Mouse (Mus musculus) limb, embryonic 14.5 days (tissue): ENCODE data around the gene Pex5l. TPM values are rescaled to one million over a fixed set of nuclear protein-coding genes. Genes with fewer than 3 reads are reported as not detected.

ENCODE experiments used
- ATAC-seq: fragments of 200-750 bp; cut with Nextera tagmentation; 2 replicates; pipeline ENCODE4 v1.8.0; 2017; ENCODE audit warnings: low read depth, moderate number of reproducible peaks, moderate TSS enrichment; ENCODE audit not compliant: low FRiP score
- DNase-seq: peaks from one replicate; pipeline ENCODE4 v3.0.0-alpha.2; 2015; ENCODE audit warnings: low spot score
- H3K27ac ChIP-seq: fragments of 300-500 bp; sonication (generic); replicated peaks from 2 replicates; pipeline ENCODE4 v1.5.1; 2014; ENCODE audit warnings: low read depth, mild to moderate bottlenecking, low read length, moderate library complexity, mixed read lengths
- H3K27me3 ChIP-seq: fragments of 300-500 bp; sonication (generic); 2 replicates; pipeline ENCODE4 v1.6.1; 2014; ENCODE audit warnings: low read length, mixed read lengths; ENCODE audit not compliant: control insufficient read depth, insufficient read depth
- H3K36me3 ChIP-seq: fragments of 300-500 bp; sonication (generic); 2 replicates; pipeline ENCODE4 v1.6.1; 2014; ENCODE audit warnings: mild to moderate bottlenecking, low read length, moderate library complexity, mixed read lengths; ENCODE audit not compliant: control insufficient read depth, insufficient read depth
- H3K4me1 ChIP-seq: fragments of 300-500 bp; sonication (generic); 2 replicates; pipeline ENCODE4 v1.6.1; 2014; ENCODE audit warnings: antibody characterized with exemption, low read length, mixed read lengths; ENCODE audit not compliant: control insufficient read depth, insufficient read depth
- H3K4me2 ChIP-seq: fragments of 300-500 bp; sonication (generic); replicated peaks from 2 replicates; pipeline ENCODE4 v1.6.1; 2014; ENCODE audit warnings: low read depth, mild to moderate bottlenecking, low read length, moderate library complexity; ENCODE audit not compliant: severe bottlenecking
- H3K4me3 ChIP-seq: fragments of 300-500 bp; sonication (generic); replicated peaks from 2 replicates; pipeline ENCODE4 v1.5.1; 2014; ENCODE audit warnings: low read length
- H3K9ac ChIP-seq: fragments of 300-500 bp; sonication (generic); 2 replicates; pipeline ENCODE4 v1.6.1; 2014; ENCODE audit warnings: mild to moderate bottlenecking, low read depth, low read length, moderate library complexity; ENCODE audit not compliant: severe bottlenecking
- H3K9me3 ChIP-seq: fragments of 300-500 bp; sonication (generic); 2 replicates; pipeline ENCODE4 v1.6.1; 2016; ENCODE audit warnings: low read length; ENCODE audit not compliant: control insufficient read depth
- POLR2A ChIP-seq: fragments of 200-500 bp; IDR thresholded peaks from 2 replicates; pipeline ENCODE4 v1.8.0; 2012; ENCODE audit warnings: inconsistent platforms, mild to moderate bottlenecking, moderate library complexity, borderline replicate concordance; ENCODE audit not compliant: insufficient read depth, insufficient read length; ENCODE audit errors: extremely low read depth
- WGBS: fragments of 180-500 bp; shearing (Covaris S2); extraction: QIAGEN DNeasy Blood & Tissue Kit; methylation state at CpG from one replicate; pipeline ENCODE4 v1.1.7; 2014; 5-methylcytosine and 5-hydroxymethylcytosine counted together
- polyA plus RNA-seq, 2 experiments: library from polyadenylated mRNA; depleted of rRNA in 1 of 2; stranded (reverse) in 1 of 2; unstranded in 1 of 2; fragments of >200 nt; fragmentation: Nextera tagmentation in 1 of 2; extraction: Ambion mirVana in 1 of 2; gene quantifications; 2 replicates each; pipeline versions ENCODE4 v1.2.1 to v1.2.3; 2012 to 2014

Pex5l gene
- polyA plus RNA-seq, 2 experiments: 0.51 to 2.8 TPM

GRCm38 (mm10) chr3:33000383-33001015 lies 142.5 kb downstream of the Pex5l start:
- Histone ChIP-seq H3K4me2 (no peak overlapping the region), H3K4me1 (no peaks in the 10 kb centered on the region), H3K9me3 (no peaks in the 10 kb centered on the region), H3K9ac (no peak overlapping the region), H3K4me3 (no peak overlapping the region), H3K27me3 (no peaks in the 10 kb centered on the region), H3K27ac (no peak overlapping the region), H3K36me3 (no peaks in the 10 kb centered on the region)
- no peak for TF ChIP-seq POLR2A
- no peak for DNase-seq
- 85% methylated on average over 8 of the region's 8 CpGs for WGBS
- no peak for ATAC-seq

- Histone ChIP-seq H3K27ac (no peak overlapping the region), H3K4me3 (no peak overlapping the region), H3K9me3 (no peaks in the 10 kb centered on the region), H3K4me2 (no peak overlapping the region), H3K27me3 (no peaks in the 10 kb centered on the region), H3K4me1 (no peaks in the 10 kb centered on the region), H3K36me3 (no peaks in the 10 kb centered on the region), H3K9ac (no peak overlapping the region)
- no peak for TF ChIP-seq POLR2A
- WGBS: 64% methylated on average over 12 of the region's 12 CpGs
- ATAC-seq: no peak
- DNase-seq: no peak
Observed at GRCm38 (mm10) chr3:32991713-32992575, 151.1 kb downstream of the Pex5l start.

- 60% methylated on average over 5 of the region's 5 CpGs for WGBS
Observed at GRCm38 (mm10) chr3:32987806-32988205, 155.2 kb downstream of the Pex5l start.

GRCm38 (mm10) chr3:32985141-32985540 lies 157.9 kb downstream of the Pex5l start:
- peak; percentile 79 for ATAC-seq
- no peak overlapping the region for H3K4me2 ChIP-seq
- H3K9ac ChIP-seq: no peak overlapping the region
- no peaks in the 10 kb centered on the region for H3K9me3 ChIP-seq
- no peak overlapping the region for H3K27ac ChIP-seq
- H3K4me1 ChIP-seq: no peaks in the 10 kb centered on the region
- no peaks in the 10 kb centered on the region for H3K36me3 ChIP-seq
- no peak overlapping the region for H3K4me3 ChIP-seq
- H3K27me3 ChIP-seq: no peaks in the 10 kb centered on the region
- no peak for TF ChIP-seq POLR2A
- WGBS: 23% methylated on average over 3 of the region's 3 CpGs
- peak; percentile 35 for DNase-seq

More at GRCm38 (mm10) chr3:32987806-32988205, 155.2 kb downstream of the Pex5l start:
- ATAC-seq (no peak), DNase-seq (no peak)
- no peak overlapping the region for H3K9ac ChIP-seq
- no peak overlapping the region for H3K4me2 ChIP-seq
- H3K4me3 ChIP-seq: no peak overlapping the region
- H3K36me3 ChIP-seq: no peaks in the 10 kb centered on the region
- TF ChIP-seq POLR2A: no peak
- no peaks in the 10 kb centered on the region for H3K4me1 ChIP-seq
- H3K27me3 ChIP-seq: no peaks in the 10 kb centered on the region
- no peaks in the 10 kb centered on the region for H3K9me3 ChIP-seq
- no peak overlapping the region for H3K27ac ChIP-seq

GRCm38 (mm10) chr3:32979981-32980380 lies 163.1 kb downstream of the Pex5l start:
- 17% methylated on average over 4 of the region's 4 CpGs for WGBS
- H3K27ac ChIP-seq: no peak overlapping the region
- no peak overlapping the region for H3K4me3 ChIP-seq
- H3K4me1 ChIP-seq: no peaks in the 10 kb centered on the region
- no peaks in the 10 kb centered on the region for H3K36me3 ChIP-seq
- H3K4me2 ChIP-seq: no peak overlapping the region
- H3K9ac ChIP-seq: no peak overlapping the region
- ATAC-seq (no peak), DNase-seq (no peak)
- no peaks in the 10 kb centered on the region for H3K27me3 ChIP-seq
- H3K9me3 ChIP-seq: no peaks in the 10 kb centered on the region
- no peak for TF ChIP-seq POLR2A
